Mouse (Mus musculus) adrenal gland, adult (tissue): ENCODE data around the gene Nxph4.
A peak's percentile ranks its signal among the peaks of the same experiment; 100 is the strongest.

Experiments used
- DNase-seq, 2 experiments: peaks; one replicate each; pipeline ENCODE4 v3.0.0; 2022 to 2023; ENCODE audit warnings: low spot score in 1 of 2; ENCODE audit not compliant: inconsistent age in 2 of 2

The Nxph4 gene

DNA sequence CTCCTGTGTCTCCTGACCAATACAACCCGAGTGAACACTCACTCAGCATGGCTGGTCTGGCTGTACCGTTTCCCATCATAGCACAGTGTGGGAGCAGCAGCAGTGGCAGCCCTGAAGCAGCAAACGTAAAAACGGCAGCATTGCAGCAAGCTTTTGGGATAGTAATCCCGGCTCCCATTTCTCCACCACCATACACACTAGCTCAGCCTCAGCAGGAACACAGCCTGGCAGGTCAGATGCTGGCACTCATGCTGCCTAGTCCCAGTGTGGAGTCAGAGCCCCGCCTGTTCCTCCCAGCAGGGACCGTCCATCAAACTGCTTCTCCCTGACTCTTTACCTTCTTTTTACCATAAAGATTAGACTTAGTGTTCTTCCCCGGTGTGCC, 43.2 kb downstream of the Nxph4 start:
- no peak for DNase-seq

DNA sequence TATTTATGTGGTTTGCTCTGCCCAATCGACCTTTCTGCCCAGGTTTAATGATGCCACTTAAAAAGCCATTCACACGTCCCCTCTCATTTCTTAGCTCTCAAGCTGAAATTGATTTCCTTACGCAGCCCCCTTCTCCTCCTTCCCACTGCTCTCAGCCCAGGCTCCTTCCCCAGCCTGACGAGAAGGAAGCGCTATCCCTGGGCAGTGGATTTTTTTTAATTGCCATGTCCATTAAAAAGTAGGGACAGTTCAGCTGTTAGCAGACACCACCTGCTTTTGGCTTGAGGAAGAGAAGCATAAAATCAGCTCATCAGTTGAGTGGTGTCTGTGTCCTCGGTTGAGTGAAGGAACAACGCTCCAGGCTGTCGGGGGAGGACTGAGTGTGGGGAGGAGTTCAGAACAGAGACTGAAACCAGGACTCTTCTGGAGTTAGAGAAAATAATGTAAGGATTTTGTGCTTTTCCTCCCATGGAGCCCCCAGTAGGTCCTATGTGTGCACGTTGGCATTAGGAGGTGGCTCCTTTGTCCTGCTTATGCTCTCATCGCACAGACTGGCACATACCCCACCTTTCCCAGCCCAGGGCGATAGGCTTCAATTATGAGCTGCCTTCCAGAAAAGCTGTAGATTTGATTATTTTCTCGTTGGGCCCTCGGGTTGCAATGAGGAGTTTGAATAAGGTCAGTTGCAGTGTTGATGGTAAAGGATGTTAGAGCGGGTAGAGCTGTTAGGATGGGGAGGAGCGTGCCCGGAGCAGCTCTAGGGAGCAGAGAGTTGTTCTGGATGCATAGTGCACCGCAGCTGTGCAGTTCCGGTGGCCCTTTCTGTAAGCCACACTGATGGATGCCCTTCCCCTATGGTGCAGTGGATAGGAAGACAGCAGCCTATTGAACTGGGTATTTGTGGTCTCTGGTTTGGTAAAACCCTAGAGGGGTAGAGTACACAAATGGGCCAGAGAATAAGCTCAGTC, 43.9 kb downstream of the Nxph4 start:
- DNase-seq = no peak

DNA sequence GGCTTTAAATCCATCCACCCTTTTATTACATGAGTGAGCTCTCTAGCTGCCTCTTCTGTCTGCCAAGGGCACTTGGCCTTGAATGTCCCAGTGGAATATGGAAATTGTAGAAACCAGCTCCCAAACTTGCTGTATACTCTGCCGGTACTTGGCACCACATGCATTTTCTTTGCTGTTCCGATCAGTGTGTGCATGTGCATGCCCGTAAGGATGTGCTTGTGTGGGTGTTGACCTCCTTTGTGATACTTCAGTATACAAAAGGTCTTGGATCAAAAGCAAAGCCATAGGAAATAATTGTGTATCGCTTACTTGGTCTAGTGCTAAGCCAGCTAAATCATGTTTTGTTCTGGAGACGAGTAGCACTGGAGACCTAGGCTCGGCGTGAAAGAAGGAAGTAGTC, 45.5 kb downstream of the Nxph4 start:
- no peak for DNase-seq

DNA sequence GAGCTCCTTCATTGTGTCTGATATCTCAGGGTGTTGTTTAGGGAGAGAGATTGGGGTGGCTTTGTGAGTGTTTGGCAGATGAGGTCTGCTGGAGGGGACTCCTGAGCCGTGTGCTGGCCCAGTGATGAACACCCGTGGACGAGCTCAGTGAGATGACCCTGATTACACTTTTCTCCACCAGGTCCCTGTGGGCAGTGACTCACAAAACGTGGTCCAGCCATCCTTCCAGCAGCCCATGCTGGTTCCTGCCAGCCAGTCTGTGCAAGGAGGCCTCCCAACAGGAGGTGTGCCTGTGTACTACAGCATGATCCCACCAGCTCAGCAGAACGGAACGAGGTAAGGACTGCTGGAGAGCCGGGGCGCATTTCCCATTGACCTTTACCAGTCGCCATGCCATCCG, 49.1 kb downstream of the Nxph4 start:
- no peak for DNase-seq

DNA sequence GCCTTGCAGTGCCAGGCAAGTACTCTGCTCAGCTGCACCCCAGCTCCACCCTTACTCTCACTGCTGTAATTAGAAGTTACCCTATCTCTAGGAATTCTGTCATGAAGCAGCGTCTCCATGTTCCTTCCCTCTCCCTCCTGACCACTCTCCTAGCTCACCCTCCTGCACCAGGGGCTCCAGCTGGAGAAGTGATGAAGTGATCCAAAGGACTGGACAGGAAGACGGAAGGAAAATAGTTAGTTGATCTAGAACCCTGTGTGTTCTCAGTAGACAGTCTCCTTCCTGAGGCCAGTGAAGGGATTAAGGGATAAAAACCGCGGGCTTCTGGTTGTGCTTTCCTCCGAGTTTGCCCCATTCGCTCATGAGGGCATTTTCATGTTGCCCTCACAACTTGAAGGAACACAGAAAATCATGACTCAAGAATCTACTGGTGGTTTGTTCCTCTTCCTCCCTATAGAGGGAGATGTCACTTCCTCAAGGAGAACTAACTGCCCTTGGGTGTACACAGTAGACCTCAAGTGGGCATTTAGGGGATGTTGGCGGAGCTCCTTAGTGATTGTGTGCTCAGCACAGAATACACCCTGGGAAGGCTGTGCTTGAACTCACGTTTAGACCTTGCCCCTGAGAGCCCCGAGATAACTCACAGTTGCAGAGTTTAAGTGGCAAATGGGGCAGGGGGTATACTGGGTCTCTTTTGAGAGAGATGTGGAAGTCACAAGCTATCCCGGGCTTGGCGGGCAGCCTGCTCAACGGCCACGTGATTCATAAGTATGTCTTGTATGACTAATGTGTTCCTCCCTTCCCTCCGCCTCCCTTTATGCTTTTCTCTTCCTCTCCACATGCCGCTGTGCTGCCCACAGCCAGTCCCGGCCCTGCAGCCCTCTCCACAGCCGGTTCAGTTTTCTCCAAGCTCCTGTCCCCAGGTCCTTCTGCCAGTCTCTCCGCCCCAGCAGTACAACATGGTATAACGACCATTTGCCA, 53.2 kb downstream of the Nxph4 start:
- DNase-seq = peak; percentile 82 to 90

DNA sequence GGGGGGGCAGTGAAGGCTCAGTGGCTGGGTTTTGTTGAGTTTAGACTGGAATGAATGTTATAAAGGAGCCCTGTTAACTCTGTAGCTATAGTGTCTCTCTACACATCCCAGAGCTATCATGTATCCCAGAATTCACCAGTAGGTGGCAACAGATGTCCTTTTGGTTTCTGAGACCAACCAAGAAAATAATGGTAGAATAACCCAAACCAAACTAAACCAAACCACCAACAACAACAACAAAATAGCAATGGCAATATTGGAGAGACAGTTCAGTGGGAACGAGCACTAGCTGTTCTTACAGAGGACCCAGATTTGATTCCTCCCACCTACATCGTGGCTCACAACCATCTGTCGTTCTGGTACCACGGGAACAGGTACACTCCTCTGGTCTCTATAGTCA, 55.2 kb downstream of the Nxph4 start:
- DNase-seq = peak in 1 of 2 experiments; percentile 78

DNA sequence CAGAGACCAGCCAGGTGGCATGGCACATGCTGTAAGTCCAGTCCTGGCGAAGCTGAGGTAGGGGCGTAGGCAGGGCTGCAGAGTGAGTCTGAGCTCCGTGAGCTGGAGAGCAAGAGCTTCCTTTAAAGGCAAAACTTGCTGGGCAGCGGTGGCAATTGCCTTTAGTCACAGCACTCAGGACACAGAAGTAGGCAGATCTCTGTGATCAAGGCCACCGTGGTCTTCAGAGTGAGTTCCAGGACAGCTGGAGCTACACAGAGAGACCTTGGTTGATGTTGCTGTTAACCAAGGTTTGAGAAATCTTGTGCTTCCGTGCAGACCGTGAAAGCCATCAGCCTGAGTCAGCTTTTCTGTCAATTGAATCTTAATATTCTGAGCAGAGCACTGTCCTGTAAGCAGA, 57.1 kb downstream of the Nxph4 start:
- peak; percentile 73 to 83 for DNase-seq

DNA sequence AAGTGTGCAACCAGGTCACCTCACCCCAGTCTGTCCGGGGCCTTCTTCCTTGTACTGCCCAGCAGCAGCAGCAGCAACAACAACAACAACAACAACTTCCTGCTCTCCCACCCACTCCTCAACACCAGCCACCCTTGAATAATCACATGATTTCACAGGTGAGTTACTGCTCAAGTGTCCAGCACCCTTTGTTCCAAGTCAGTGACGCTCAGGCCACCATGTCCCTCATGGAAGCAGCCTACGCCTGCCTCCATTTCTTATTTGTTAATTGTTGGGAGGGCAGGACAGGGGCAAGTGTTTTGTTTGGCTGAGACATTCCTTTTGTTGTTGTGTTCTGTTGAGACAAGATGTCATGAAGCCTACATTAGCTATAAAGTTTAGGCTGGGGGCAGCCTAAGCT, 57.8 kb downstream of the Nxph4 start:
- DNase-seq = no peak
